Mouse (Mus musculus) stomach, embryonic 14.5 days (tissue): ENCODE measurements around the gene Adamtsl5. TPM values are rescaled to one million over a fixed set of nuclear protein-coding genes. Genes with fewer than 3 reads are reported as not detected.

Source experiments
- ATAC-seq: fragments of 200-750 bp; cut with Nextera tagmentation; 2 replicates; pipeline ENCODE4 v1.8.0; 2017; ENCODE audit warnings: low read depth, moderate TSS enrichment; ENCODE audit not compliant: insufficient number of reproducible peaks, insufficient read depth, low FRiP score
- H3K27ac ChIP-seq: fragments of 300-500 bp; sonication (generic); 2 replicates; pipeline ENCODE4 v1.5.1; 2014; ENCODE audit warnings: mild to moderate bottlenecking, low read length, moderate library complexity, mixed read lengths
- H3K27me3 ChIP-seq: fragments of 300-500 bp; sonication (generic); 2 replicates; pipeline ENCODE4 v1.6.1; 2014; ENCODE audit warnings: low read length, control low read depth, mixed read lengths; ENCODE audit not compliant: control insufficient read depth, insufficient read depth
- H3K36me3 ChIP-seq: fragments of 300-500 bp; sonication (generic); 2 replicates; pipeline ENCODE4 v1.6.1; 2014; ENCODE audit warnings: mild to moderate bottlenecking, control low read depth, low read length, moderate library complexity, mixed read lengths; ENCODE audit not compliant: control insufficient read depth, insufficient read depth
- H3K4me1 ChIP-seq: fragments of 300-500 bp; sonication (generic); 2 replicates; pipeline ENCODE4 v1.6.1; 2014; ENCODE audit warnings: low read length, control low read depth, mixed read lengths; ENCODE audit not compliant: control insufficient read depth, insufficient read depth
- H3K4me2 ChIP-seq: fragments of 300-500 bp; sonication (generic); replicated peaks from 2 replicates; pipeline ENCODE4 v1.6.1; 2014; ENCODE audit warnings: low read depth, low read length, control low read depth
- H3K4me3 ChIP-seq: fragments of 300-500 bp; sonication (generic); 2 replicates; pipeline ENCODE4 v1.5.1; 2014; ENCODE audit warnings: low read depth, low read length, control low read depth
- H3K9ac ChIP-seq: fragments of 300-500 bp; sonication (generic); replicated peaks from 2 replicates; pipeline ENCODE4 v1.6.1; 2014; ENCODE audit warnings: low read depth, mild to moderate bottlenecking, control low read depth, low read length, moderate library complexity, mixed read lengths
- H3K9me3 ChIP-seq: fragments of 300-500 bp; sonication (generic); 2 replicates; pipeline ENCODE4 v1.6.1; 2016; ENCODE audit warnings: low read depth, low read length, control low read depth; ENCODE audit not compliant: control insufficient read depth
- WGBS: fragments of 180-500 bp; shearing (Covaris S2); extraction: QIAGEN DNeasy Blood & Tissue Kit; methylation state at CpG from one replicate; pipeline ENCODE4 v1.1.7; 2014; 5-methylcytosine and 5-hydroxymethylcytosine counted together
- microRNA-seq: library from miRNA; unstranded; fragments of <30 nt; microRNA quantifications from one replicate; pipeline ENCODE4, GENCODE M21; 2016
- polyA plus RNA-seq: library from polyadenylated mRNA; unstranded; fragments of >200 nt; fragmentation: Nextera tagmentation; extraction: Ambion mirVana; gene quantifications from 2 replicates; pipeline ENCODE4 v1.2.1, GENCODE M21; 2014

Gene Adamtsl5
- polyA plus RNA-seq, 1 experiment from 2014 or later: 13.6 TPM

GRCm38 (mm10) chr10:80295618-80296425 lies 52.4 kb downstream of the Adamtsl5 start, which contains the start of gene Apc2:
Gene Apc2 (plus strand): TSS chr10:80295977.
- H3K36me3 ChIP-seq: peaks cover 13% of the 10 kb centered on the region
- peaks cover 26% of the 10 kb centered on the region for H3K27me3 ChIP-seq
- peaks cover 13% of the 10 kb centered on the region; the same call in 1 of the 2 replicates for H3K4me1 ChIP-seq
- H3K4me3 ChIP-seq: peak within 1 kb of the TSS; percentile 32
- H3K4me2 ChIP-seq: peak within 1 kb of the TSS; percentile 52
- no peaks in the 10 kb centered on the region for H3K9me3 ChIP-seq
- H3K9ac ChIP-seq: no peak within 1 kb of the TSS; the same call in 1 of the 2 replicates
- under 1% methylated on average over 26 of the region's 26 CpGs for WGBS
- peak within 1 kb of the TSS; percentile 44; the same call in 1 of the 2 replicates for H3K27ac ChIP-seq
- ATAC-seq: peak; percentile 38

DNA sequence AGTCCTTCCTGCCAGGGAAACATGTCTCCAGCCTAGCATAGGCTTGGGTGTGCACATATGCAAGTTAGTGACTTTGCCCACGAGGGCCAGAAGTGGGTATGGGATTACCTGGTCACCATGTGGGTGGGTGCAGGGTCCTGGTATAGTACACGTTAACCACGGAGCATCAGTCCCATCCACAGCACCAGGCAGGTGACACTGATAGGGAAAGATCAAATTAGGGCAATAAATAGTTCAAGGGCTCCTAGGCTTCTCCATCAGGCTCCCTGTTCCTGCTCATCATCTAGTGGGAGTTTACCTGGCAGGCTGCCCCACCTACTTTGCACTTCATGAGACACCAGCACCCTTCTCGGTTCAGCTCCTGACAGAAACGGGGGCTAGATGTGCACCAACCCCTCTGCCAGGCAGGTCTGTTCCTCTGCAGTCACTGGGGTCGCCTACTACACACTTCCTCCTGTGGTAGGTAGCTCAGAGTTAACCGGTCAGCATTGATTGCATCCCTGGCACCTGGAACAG lies 53.4 kb downstream of the Adamtsl5 start:
- no peak for ATAC-seq
- 47% methylated on average over 7 of the region's 7 CpGs for WGBS

GRCm38 (mm10) chr10:80294311-80294710 lies 53.9 kb downstream of the Adamtsl5 start:
- Histone ChIP-seq H3K36me3 (peaks cover 13% of the 10 kb centered on the region), H3K9me3 (no peaks in the 10 kb centered on the region), H3K27ac (no peak overlapping the region), H3K4me3 (no peak overlapping the region), H3K4me1 (peaks cover 13% of the 10 kb centered on the region; the same call in 1 of the 2 replicates), H3K4me2 (no peak overlapping the region), H3K27me3 (peaks cover 12% of the 10 kb centered on the region), H3K9ac (no peak overlapping the region)
- no peak for ATAC-seq
- 76% methylated on average over 4 of the region's 4 CpGs for whole genome bisulfite sequencing

More for the DNA sequence above, 53.4 kb downstream of the Adamtsl5 start:
- no peak overlapping the region for H3K27ac ChIP-seq
- H3K4me3 ChIP-seq: no peak overlapping the region
- peaks cover 13% of the 10 kb centered on the region; the same call in 1 of the 2 replicates for H3K4me1 ChIP-seq
- peaks cover 17% of the 10 kb centered on the region for H3K27me3 ChIP-seq
- H3K9ac ChIP-seq: no peak overlapping the region
- no peak overlapping the region for H3K4me2 ChIP-seq
- no peaks in the 10 kb centered on the region for H3K9me3 ChIP-seq
- peaks cover 13% of the 10 kb centered on the region for H3K36me3 ChIP-seq

- Histone ChIP-seq H3K4me2 (peak overlapping the region; percentile 96), H3K9ac (peak overlapping the region; percentile 98), H3K4me3 (peak overlapping the region; percentile 95), H3K4me1 (peaks cover 13% of the 10 kb centered on the region; the same call in 1 of the 2 replicates), H3K36me3 (peaks cover 22% of the 10 kb centered on the region), H3K27me3 (peaks cover 2% of the 10 kb centered on the region; the same call in 1 of the 2 replicates), H3K27ac (no peak overlapping the region; the same call in 1 of the 2 replicates), H3K9me3 (no peaks in the 10 kb centered on the region)
- ATAC-seq: no peak
- WGBS: 22% methylated on average over 14 of the region's 14 CpGs
Observed at GRCm38 (mm10) chr10:80293325-80293724, 54.9 kb downstream of the Adamtsl5 start.

DNA sequence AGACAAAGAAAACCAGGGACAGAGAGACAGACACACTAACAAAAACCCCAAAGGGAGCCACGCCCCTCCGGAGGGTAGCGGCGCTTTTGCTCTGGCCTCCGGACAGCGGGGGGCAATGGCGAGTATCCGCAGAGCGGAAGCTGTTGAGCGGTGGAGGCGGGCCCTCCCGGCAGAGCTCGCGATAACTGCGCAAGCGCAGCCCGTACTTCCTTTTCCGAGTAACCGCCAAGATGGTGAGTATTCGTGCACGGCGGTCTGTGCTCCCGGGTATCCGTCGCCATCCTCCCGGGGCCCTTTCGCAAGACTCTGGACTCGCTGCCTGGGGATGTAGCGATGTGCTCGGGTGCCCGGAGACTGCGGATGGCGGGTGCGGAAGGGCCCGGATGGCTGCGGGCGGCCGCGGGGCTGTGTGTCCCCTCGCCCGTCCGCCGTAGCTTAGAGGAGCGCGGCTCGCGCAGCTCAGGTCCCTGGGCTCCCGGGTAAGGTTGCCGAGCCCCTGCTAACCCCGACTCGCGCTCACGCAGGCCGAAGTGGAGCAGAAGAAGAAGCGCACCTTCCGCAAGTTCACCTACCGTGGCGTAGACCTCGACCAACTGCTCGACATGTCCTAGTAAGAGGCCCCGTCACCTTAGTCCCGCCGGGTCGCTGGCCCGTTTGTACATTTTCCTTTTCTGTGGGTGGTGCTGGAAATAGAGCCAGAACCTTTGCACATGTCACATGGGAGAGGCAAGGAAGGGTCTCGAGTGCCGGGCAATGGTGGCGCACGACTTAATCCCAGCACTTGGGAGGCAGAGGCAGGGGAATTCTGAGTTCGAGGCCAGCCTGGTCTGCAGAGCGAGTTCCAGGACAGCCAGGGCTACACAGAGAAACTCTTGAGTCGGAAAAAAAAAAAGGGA lies 55.7 kb downstream of the Adamtsl5 start, which contains the start of gene Rps15:
Gene Rps15, plus strand, starts transcription at position 203 of the 896 bp plus-strand sequence.
- no peaks in the 10 kb centered on the region for H3K9me3 ChIP-seq
- H3K4me2 ChIP-seq: peak within 1 kb of the TSS; percentile 96
- H3K9ac ChIP-seq: peak within 1 kb of the TSS; percentile 98
- under 1% methylated on average over 72 of the region's 72 CpGs for WGBS
- ATAC-seq: peak; percentile 89
- peaks cover 13% of the 10 kb centered on the region; the same call in 1 of the 2 replicates for H3K4me1 ChIP-seq
- peaks cover 28% of the 10 kb centered on the region for H3K36me3 ChIP-seq
- peak within 1 kb of the TSS; percentile 93 for H3K27ac ChIP-seq
- H3K27me3 ChIP-seq: no peaks in the 10 kb centered on the region
- peak within 1 kb of the TSS; percentile 95 for H3K4me3 ChIP-seq

Small RNA genes within 50 kb of the gene (microRNA-seq; reads per million reads assigned to microRNA genes)
- not detected for gene Gm22721

Other genes starting within 250 kb of the Adamtsl5 start
- gene Sbno2, start 242.8 kb downstream of the Adamtsl5 start, polyA plus RNA-seq: 13.2 and 15.7 TPM in 2 replicates
- 25.2 and 25.9 TPM in 2 replicates for gene Stk11, start 232.6 kb downstream of the Adamtsl5 start, polyA plus RNA-seq
- gene Atp5d, start 209.8 kb downstream of the Adamtsl5 start, polyA plus RNA-seq: 481 and 531 TPM in 2 replicates
- gene Cbarp, start 207.6 kb downstream of the Adamtsl5 start, polyA plus RNA-seq: 7.5 and 10.1 TPM in 2 replicates
- gene Midn, start 200.1 kb downstream of the Adamtsl5 start, polyA plus RNA-seq: 29.3 and 32.1 TPM in 2 replicates
- gene Cirbp, start 182.4 kb downstream of the Adamtsl5 start, polyA plus RNA-seq: 92.7 and 105 TPM in 2 replicates
- 12.5 and 13.9 TPM in 2 replicates for gene 1600002K03Rik, start 175.5 kb downstream of the Adamtsl5 start, polyA plus RNA-seq
- 12.2 and 12.5 TPM in 2 replicates for gene Efna2, start 168.9 kb downstream of the Adamtsl5 start, polyA plus RNA-seq
- gene Mum1, start 122.0 kb downstream of the Adamtsl5 start, polyA plus RNA-seq: 59.7 and 65.6 TPM in 2 replicates
- gene Ndufs7, start 99.3 kb downstream of the Adamtsl5 start, polyA plus RNA-seq: 337 and 355 TPM in 2 replicates
- gene Gamt, start 87.4 kb downstream of the Adamtsl5 start, polyA plus RNA-seq: 32.1 and 49.3 TPM in 2 replicates
- gene Dazap1, start 86.9 kb downstream of the Adamtsl5 start, polyA plus RNA-seq: 48.6 and 51.3 TPM in 2 replicates
- gene Rps15, start 56.0 kb downstream of the Adamtsl5 start, polyA plus RNA-seq: 1,120 and 1,227 TPM in 2 replicates
- gene Apc2, start 52.4 kb downstream of the Adamtsl5 start, polyA plus RNA-seq: 8.1 and 8.7 TPM in 2 replicates
- gene 2310011J03Rik, start 27.9 kb downstream of the Adamtsl5 start, polyA plus RNA-seq: 39.6 and 43.0 TPM in 2 replicates
- gene Pcsk4, start 18.9 kb downstream of the Adamtsl5 start, polyA plus RNA-seq: 4.5 and 5.6 TPM in 2 replicates
- gene Reep6, start 18.5 kb downstream of the Adamtsl5 start, polyA plus RNA-seq: 18.0 and 18.5 TPM in 2 replicates
- 0.30 and 0.62 TPM in 2 replicates for gene Plk5, start 8.0 kb upstream of the Adamtsl5 start, polyA plus RNA-seq
- gene Mex3d, start 39.2 kb upstream of the Adamtsl5 start, polyA plus RNA-seq: 7.7 and 8.1 TPM in 2 replicates
- gene Mbd3, start 51.1 kb upstream of the Adamtsl5 start, polyA plus RNA-seq: 194 and 200 TPM in 2 replicates
- 645 and 784 TPM in 2 replicates for gene Uqcr11, start 58.4 kb upstream of the Adamtsl5 start, polyA plus RNA-seq
- gene Tcf3, start 85.2 kb upstream of the Adamtsl5 start, polyA plus RNA-seq: 107 and 108 TPM in 2 replicates
- 0.25 and 0.53 TPM in 2 replicates for gene Onecut3, start 146.4 kb upstream of the Adamtsl5 start, polyA plus RNA-seq
- 0.11 and 0.25 TPM in 2 replicates for gene Atp8b3, start 190.7 kb upstream of the Adamtsl5 start, polyA plus RNA-seq
- gene Rexo1, start 213.1 kb upstream of the Adamtsl5 start, polyA plus RNA-seq: 22.9 and 24.3 TPM in 2 replicates
- gene Klf16, start 228.9 kb upstream of the Adamtsl5 start, polyA plus RNA-seq: 8.1 and 8.4 TPM in 2 replicates
- 89.7 and 104 TPM in 2 replicates for gene Abhd17a, start 241.9 kb upstream of the Adamtsl5 start, polyA plus RNA-seq